Mouse (Mus musculus): ENCODE data around the gene March10.

GRCm38 (mm10) chr11:105459900-105460299 lies 3.4 kb upstream of the March10 start:
- TF ChIP-seq POLR2A (IDR thresholded peaks at IDR 0.05; ENCODE audit: insufficient read length, low read depth) (no peak), CEBPB (IDR thresholded peaks at IDR 0.05; ENCODE audit: insufficient read depth, poor library complexity, severe bottlenecking) (no peak), TCF12 (IDR thresholded peaks at IDR 0.05; ENCODE audit: insufficient read depth, poor library complexity, severe bottlenecking) (no peak), POLR2AphosphoS2 (IDR thresholded peaks at IDR 0.05; ENCODE audit: insufficient read length, low read depth) (no peak), MYOG (IDR thresholded peaks at IDR 0.05; ENCODE audit: control insufficient read depth in 1 of 3, insufficient read depth in 1 of 3, insufficient read length in 2 of 3, low read depth in 2 of 3) (no peak), USF1 (IDR thresholded peaks at IDR 0.05; ENCODE audit: low read depth) (no peak), E2F4 (IDR thresholded peaks at IDR 0.05; ENCODE audit: insufficient read depth) (no peak), REST (IDR thresholded peaks at IDR 0.05; ENCODE audit: insufficient read depth, insufficient read length) (no peak), MAX (IDR thresholded peaks at IDR 0.05; ENCODE audit: low read depth) (no peak), MYOD1 (IDR thresholded peaks at IDR 0.05; ENCODE audit: control insufficient read depth in 1 of 3, insufficient read length in 2 of 3, low read depth in 2 of 3) (no peak), TCF3 (IDR thresholded peaks at IDR 0.05; ENCODE audit: insufficient read length, low read depth) (no peak), SRF (IDR thresholded peaks at IDR 0.05; ENCODE audit: control insufficient read depth, insufficient read length, low read depth) (no peak)
